Mouse (Mus musculus) heart, postnatal 0 days (tissue): ENCODE measurements at regions not wholly inside any gene's neighbourhood (a gene's known extent, or its start where the extent isn't known, plus 50 kb on each side); places are given as distances from the start of the nearest gene placed in this dataset.

Experiments
- ATAC-seq: fragments of 200-750 bp; cut with Nextera tagmentation; 2 replicates; pipeline ENCODE4 v1.8.0; 2017; ENCODE audit warnings: low read depth, moderate number of reproducible peaks, moderate library complexity; ENCODE audit not compliant: insufficient read depth
- DNase-seq: peaks from one replicate; pipeline ENCODE4 v3.0.0-alpha.2; 2016; ENCODE audit warnings: low spot score
- H3K27ac ChIP-seq: fragments of 300-500 bp; sonication (generic); 2 replicates; pipeline ENCODE4 v1.5.1; 2014; ENCODE audit warnings: low read depth, mild to moderate bottlenecking
- H3K27me3 ChIP-seq: fragments of 300-500 bp; sonication (generic); 2 replicates; pipeline ENCODE4 v1.6.1; 2014; ENCODE audit warnings: low read length, mixed read lengths; ENCODE audit not compliant: control insufficient read depth, insufficient read depth
- H3K36me3 ChIP-seq: fragments of 300-500 bp; sonication (generic); replicated peaks from 2 replicates; pipeline ENCODE4 v1.6.1; 2014; ENCODE audit warnings: low read length, mixed read lengths; ENCODE audit not compliant: control insufficient read depth, insufficient read depth
- H3K4me1 ChIP-seq: fragments of 300-500 bp; sonication (generic); 2 replicates; pipeline ENCODE4 v1.6.1; 2014; ENCODE audit warnings: antibody characterized with exemption; ENCODE audit not compliant: control insufficient read depth, insufficient read depth
- H3K4me2 ChIP-seq: fragments of 300-500 bp; sonication (generic); 2 replicates; pipeline ENCODE4 v1.6.1; 2014; ENCODE audit warnings: low read depth, mild to moderate bottlenecking, low read length, moderate library complexity
- H3K4me3 ChIP-seq: fragments of 300-500 bp; sonication (generic); 2 replicates; pipeline ENCODE4 v1.5.1; 2014; ENCODE audit warnings: low read depth, low read length
- H3K9ac ChIP-seq: fragments of 300-500 bp; sonication (generic); replicated peaks from 2 replicates; pipeline ENCODE4 v1.6.1; 2014; ENCODE audit warnings: low read depth, low read length, mixed read lengths
- H3K9me3 ChIP-seq: fragments of 300-500 bp; sonication (generic); replicated peaks from 2 replicates; pipeline ENCODE4 v1.6.1; 2016; ENCODE audit warnings: low read length; ENCODE audit not compliant: control insufficient read depth
- CTCF ChIP-seq: IDR thresholded peaks from 2 replicates; pipeline ENCODE4 v1.5.1; 2016; ENCODE audit warnings: antibody characterized with exemption, control low read depth, low read depth
- EP300 ChIP-seq: IDR thresholded peaks from 2 replicates; pipeline ENCODE4 v1.6.1; 2016; ENCODE audit warnings: antibody characterized with exemption, low read depth
- WGBS: fragments of 180-500 bp; shearing (Covaris S2); extraction: QIAGEN DNeasy Blood & Tissue Kit; methylation state at CpG from one replicate; pipeline ENCODE4 v1.1.7; 2014; 5-methylcytosine and 5-hydroxymethylcytosine counted together

- TF ChIP-seq CTCF: no peak
- no peak for TF ChIP-seq EP300
- ATAC-seq (no peak), DNase-seq (no peak)
- Histone ChIP-seq H3K4me3 (no peak overlapping the region), H3K9ac (no peak overlapping the region), H3K9me3 (no peaks in the 10 kb centered on the region), H3K27ac (no peak overlapping the region), H3K4me2 (no peak overlapping the region), H3K27me3 (no peaks in the 10 kb centered on the region), H3K36me3 (no peaks in the 10 kb centered on the region), H3K4me1 (no peaks in the 10 kb centered on the region)
These were observed 80.7 kb downstream of the Gm7361 start for GRCm38 (mm10) chr5:26338191-26338590.

- Histone ChIP-seq H3K27ac (no peak overlapping the region), H3K9ac (no peak overlapping the region), H3K9me3 (no peaks in the 10 kb centered on the region), H3K4me3 (no peak overlapping the region), H3K36me3 (no peaks in the 10 kb centered on the region), H3K27me3 (no peaks in the 10 kb centered on the region), H3K4me1 (no peaks in the 10 kb centered on the region), H3K4me2 (no peak overlapping the region)
- no peak for TF ChIP-seq EP300
- no peak for TF ChIP-seq CTCF
- ATAC-seq: no peak
- no peak for DNase-seq
- WGBS: 72% methylated on average over 1 of the region's 1 CpGs
These were observed 81.8 kb downstream of the Gm7361 start for GRCm38 (mm10) chr5:26339266-26339665.

GRCm38 (mm10) chr5:26355156-26355555 lies 97.7 kb downstream of the Gm7361 start:
- Histone ChIP-seq H3K4me3 (no peak overlapping the region), H3K9me3 (no peaks in the 10 kb centered on the region; the same call in 1 of the 2 replicates), H3K4me2 (no peak overlapping the region), H3K9ac (no peak overlapping the region), H3K4me1 (no peaks in the 10 kb centered on the region), H3K27ac (no peak overlapping the region), H3K27me3 (no peaks in the 10 kb centered on the region), H3K36me3 (no peaks in the 10 kb centered on the region)
- TF ChIP-seq EP300: no peak
- TF ChIP-seq CTCF: no peak
- WGBS: 87% methylated on average over 10 of the region's 10 CpGs
- DNase-seq: no peak
- ATAC-seq: no peak

GRCm38 (mm10) chr5:26359082-26359481 lies 101.6 kb downstream of the Gm7361 start:
- TF ChIP-seq CTCF (no peak), EP300 (no peak)
- no peaks in the 10 kb centered on the region for H3K27me3 ChIP-seq
- no peak for DNase-seq
- H3K36me3 ChIP-seq: no peaks in the 10 kb centered on the region
- WGBS: 87% methylated on average over 3 of the region's 3 CpGs
- no peak for ATAC-seq
- H3K4me2 ChIP-seq: no peak overlapping the region
- H3K27ac ChIP-seq: no peak overlapping the region
- no peak overlapping the region for H3K4me3 ChIP-seq
- H3K9me3 ChIP-seq: no peaks in the 10 kb centered on the region; the same call in 1 of the 2 replicates
- no peak overlapping the region for H3K9ac ChIP-seq
- no peaks in the 10 kb centered on the region for H3K4me1 ChIP-seq

- H3K4me1 ChIP-seq: no peaks in the 10 kb centered on the region
- H3K4me3 ChIP-seq: no peak overlapping the region
- no peaks in the 10 kb centered on the region for H3K27me3 ChIP-seq
- no peaks in the 10 kb centered on the region for H3K36me3 ChIP-seq
- no peak overlapping the region for H3K4me2 ChIP-seq
- no peak overlapping the region for H3K9ac ChIP-seq
- no peak overlapping the region for H3K27ac ChIP-seq
- no peaks in the 10 kb centered on the region for H3K9me3 ChIP-seq
- 66% methylated on average over 10 of the region's 10 CpGs for WGBS
- TF ChIP-seq CTCF (no peak), EP300 (no peak)
- ATAC-seq: no peak
- no peak for DNase-seq
These were observed 116.9 kb downstream of the Gm7361 start for GRCm38 (mm10) chr5:26374175-26374984.

GRCm38 (mm10) chr5:26407088-26407672 lies 149.7 kb downstream of the Gm7361 start:
- no peak for ATAC-seq
- H3K4me1 ChIP-seq: no peaks in the 10 kb centered on the region

More at GRCm38 (mm10) chr5:26407088-26407672, 149.7 kb downstream of the Gm7361 start:
- Histone ChIP-seq H3K4me3 (no peak overlapping the region), H3K27me3 (no peaks in the 10 kb centered on the region), H3K36me3 (no peaks in the 10 kb centered on the region), H3K9ac (no peak overlapping the region), H3K27ac (no peak overlapping the region), H3K4me2 (no peak overlapping the region), H3K9me3 (no peaks in the 10 kb centered on the region)
- no peak for DNase-seq
- TF ChIP-seq EP300: no peak
- TF ChIP-seq CTCF: no peak
- WGBS: 55% methylated on average over 2 of the region's 2 CpGs
